Mouse (Mus musculus): ENCODE data around the gene Gm5134. TPM values are rescaled to one million over a fixed set of nuclear protein-coding genes. Genes with fewer than 3 reads are reported as not detected.

Gm5134 gene
- polyA plus RNA-seq, 1 experiment from 2014 or later: not detected

GRCm38 (mm10) chr10:75924324-75924723 is 30.0 kb upstream of the Gm5134 start:
- DNase-seq (ENCODE audit: low spot score) (no peak), ATAC-seq (ENCODE audit: low FRiP score) (no peak)
- no peak overlapping the region for H3K27ac ChIP-seq
- WGBS: 56% methylated on average over 2 of the region's 2 CpGs
- peaks cover 10% of the 10 kb centered on the region; the same call in 1 of the 2 replicates for H3K36me3 ChIP-seq (replicated peaks; ENCODE audit: control insufficient read depth, insufficient read depth)
- H3K4me3 ChIP-seq (replicated peaks; ENCODE audit: low read length): no peak overlapping the region
- H3K9me3 ChIP-seq (ENCODE audit: control insufficient read depth, low read length): no peaks in the 10 kb centered on the region
- no peak overlapping the region for H3K4me2 ChIP-seq (replicated peaks)
- no peak overlapping the region for H3K9ac ChIP-seq
- peaks cover 25% of the 10 kb centered on the region for H3K4me1 ChIP-seq (replicated peaks; ENCODE audit: control insufficient read depth, insufficient read depth, low read length)
- no peaks in the 10 kb centered on the region for H3K27me3 ChIP-seq (ENCODE audit: control insufficient read depth, insufficient read depth, low read length)

- ATAC-seq (ENCODE audit: low FRiP score) (no peak), DNase-seq (ENCODE audit: low spot score) (no peak)
- no peaks in the 10 kb centered on the region for H3K9me3 ChIP-seq (ENCODE audit: control insufficient read depth, low read length)
- no peak overlapping the region for H3K27ac ChIP-seq
- 84% methylated on average over 13 of the region's 13 CpGs for WGBS
- H3K9ac ChIP-seq: no peak overlapping the region
- H3K4me2 ChIP-seq (replicated peaks): no peak overlapping the region
- H3K27me3 ChIP-seq (ENCODE audit: control insufficient read depth, insufficient read depth, low read length): no peaks in the 10 kb centered on the region
- H3K4me3 ChIP-seq (replicated peaks; ENCODE audit: low read length): no peak overlapping the region
- peaks cover 19% of the 10 kb centered on the region for H3K4me1 ChIP-seq (replicated peaks; ENCODE audit: control insufficient read depth, insufficient read depth, low read length)
- H3K36me3 ChIP-seq (replicated peaks; ENCODE audit: control insufficient read depth, insufficient read depth): peaks cover 10% of the 10 kb centered on the region; the same call in 1 of the 2 replicates
These were observed 27.9 kb upstream of the Gm5134 start for GRCm38 (mm10) chr10:75926396-75926795.

- H3K4me1 ChIP-seq (replicated peaks; ENCODE audit: control insufficient read depth, insufficient read depth, low read length): peaks cover 22% of the 10 kb centered on the region
- DNase-seq (ENCODE audit: low spot score) (no peak), ATAC-seq (ENCODE audit: low FRiP score) (no peak)
- 22% methylated on average over 5 of the region's 6 CpGs for WGBS
- no peaks in the 10 kb centered on the region for H3K27me3 ChIP-seq (ENCODE audit: control insufficient read depth, insufficient read depth, low read length)
- no peaks in the 10 kb centered on the region for H3K9me3 ChIP-seq (ENCODE audit: control insufficient read depth, low read length)
- peak overlapping the region; percentile 91; the same call in 1 of the 2 replicates for H3K4me2 ChIP-seq (replicated peaks)
- H3K27ac ChIP-seq: no peak overlapping the region
- no peak overlapping the region for H3K4me3 ChIP-seq (replicated peaks; ENCODE audit: low read length)
- H3K36me3 ChIP-seq (replicated peaks; ENCODE audit: control insufficient read depth, insufficient read depth): peaks cover 10% of the 10 kb centered on the region; the same call in 1 of the 2 replicates
- no peak overlapping the region for H3K9ac ChIP-seq
These were observed 24.0 kb upstream of the Gm5134 start for GRCm38 (mm10) chr10:75930304-75930703.

GRCm38 (mm10) chr10:75931311-75931710 is 23.0 kb upstream of the Gm5134 start:
- DNase-seq (ENCODE audit: low spot score) (no peak), ATAC-seq (ENCODE audit: low FRiP score) (no peak)
- no peaks in the 10 kb centered on the region for H3K9me3 ChIP-seq (ENCODE audit: control insufficient read depth, low read length)
- no peak overlapping the region for H3K27ac ChIP-seq
- H3K4me3 ChIP-seq (replicated peaks; ENCODE audit: low read length): peak overlapping the region; percentile 49
- peak overlapping the region; percentile 80; the same call in 1 of the 2 replicates for H3K9ac ChIP-seq
- peaks cover 10% of the 10 kb centered on the region; the same call in 1 of the 2 replicates for H3K36me3 ChIP-seq (replicated peaks; ENCODE audit: control insufficient read depth, insufficient read depth)
- H3K27me3 ChIP-seq (ENCODE audit: control insufficient read depth, insufficient read depth, low read length): 0 out of 2 replicates have a peak, but pooled peaks cover under 1% of the 10 kb centered on the region
- peaks cover 29% of the 10 kb centered on the region for H3K4me1 ChIP-seq (replicated peaks; ENCODE audit: control insufficient read depth, insufficient read depth, low read length)
- peak overlapping the region; percentile 91 for H3K4me2 ChIP-seq (replicated peaks)
- 26% methylated on average over 7 of the region's 7 CpGs for WGBS

GRCm38 (mm10) chr10:75932081-75932678 is 22.1 kb upstream of the Gm5134 start:
- H3K36me3 ChIP-seq (replicated peaks; ENCODE audit: control insufficient read depth, insufficient read depth): 0 out of 2 replicates have a peak, but pooled peaks cover 10% of the 10 kb centered on the region
- H3K9me3 ChIP-seq (ENCODE audit: control insufficient read depth, low read length): no peaks in the 10 kb centered on the region
- H3K27me3 ChIP-seq (ENCODE audit: control insufficient read depth, insufficient read depth, low read length): peaks cover 9% of the 10 kb centered on the region; the same call in 1 of the 2 replicates
- DNase-seq (ENCODE audit: low spot score) (no peak), ATAC-seq (ENCODE audit: low FRiP score) (peak; percentile 39; the same call in 1 of the 2 replicates)
- peak overlapping the region; percentile 91 for H3K4me2 ChIP-seq (replicated peaks)
- H3K4me1 ChIP-seq (replicated peaks; ENCODE audit: control insufficient read depth, insufficient read depth, low read length): peaks cover 30% of the 10 kb centered on the region
- no peak overlapping the region for H3K27ac ChIP-seq
- peak overlapping the region; percentile 80 for H3K9ac ChIP-seq
- WGBS: under 1% methylated on average over 36 of the region's 44 CpGs
- H3K4me3 ChIP-seq (replicated peaks; ENCODE audit: low read length): peak overlapping the region; percentile 49

GRCm38 (mm10) chr10:75932891-75933290 is 21.4 kb upstream of the Gm5134 start, which contains the start of gene Chchd10:
Gene Chchd10 (plus strand): TSS chr10:75933130.
- H3K4me2 ChIP-seq (replicated peaks): peak within 1 kb of the TSS; percentile 91
- peaks cover 30% of the 10 kb centered on the region for H3K4me1 ChIP-seq (replicated peaks; ENCODE audit: control insufficient read depth, insufficient read depth, low read length)
- ATAC-seq (ENCODE audit: low FRiP score) (no peak), DNase-seq (ENCODE audit: low spot score) (no peak)
- peaks cover 11% of the 10 kb centered on the region; the same call in 1 of the 2 replicates for H3K27me3 ChIP-seq (ENCODE audit: control insufficient read depth, insufficient read depth, low read length)
- no peaks in the 10 kb centered on the region for H3K9me3 ChIP-seq (ENCODE audit: control insufficient read depth, low read length)
- H3K4me3 ChIP-seq (replicated peaks; ENCODE audit: low read length): peak within 1 kb of the TSS; percentile 49
- H3K27ac ChIP-seq: no peak within 1 kb of the TSS
- H3K36me3 ChIP-seq (replicated peaks; ENCODE audit: control insufficient read depth, insufficient read depth): 0 out of 2 replicates have a peak, but pooled peaks cover 3% of the 10 kb centered on the region
- 23% methylated on average over 6 of the region's 6 CpGs for WGBS
- H3K9ac ChIP-seq: peak within 1 kb of the TSS; percentile 80

- Histone ChIP-seq H3K4me3 (replicated peaks; ENCODE audit: low read length) (peak overlapping the region; percentile 43), H3K27ac (no peak overlapping the region), H3K9ac (peak overlapping the region; percentile 58; the same call in 1 of the 2 replicates), H3K4me1 (replicated peaks; ENCODE audit: control insufficient read depth, insufficient read depth, low read length) (peaks cover 30% of the 10 kb centered on the region), H3K27me3 (ENCODE audit: control insufficient read depth, insufficient read depth, low read length) (peaks cover 11% of the 10 kb centered on the region; the same call in 1 of the 2 replicates), H3K9me3 (ENCODE audit: control insufficient read depth, low read length) (no peaks in the 10 kb centered on the region), H3K36me3 (replicated peaks; ENCODE audit: control insufficient read depth, insufficient read depth) (no peaks in the 10 kb centered on the region), H3K4me2 (replicated peaks) (peak overlapping the region; percentile 69)
- ATAC-seq (ENCODE audit: low FRiP score) (no peak), DNase-seq (ENCODE audit: low spot score) (no peak)
- WGBS: 80% methylated on average over 1 of the region's 1 CpGs
These were observed 19.3 kb upstream of the Gm5134 start for GRCm38 (mm10) chr10:75934991-75935390.

GRCm38 (mm10) chr10:75935680-75936541 is 18.4 kb upstream of the Gm5134 start, which contains the start of gene Mmp11:
Gene Mmp11 (minus strand): TSS chr10:75936496.
- Histone ChIP-seq H3K27ac (no peak within 1 kb of the TSS), H3K27me3 (ENCODE audit: control insufficient read depth, insufficient read depth, low read length) (peaks cover 11% of the 10 kb centered on the region; the same call in 1 of the 2 replicates), H3K4me1 (replicated peaks; ENCODE audit: control insufficient read depth, insufficient read depth, low read length) (peaks cover 31% of the 10 kb centered on the region), H3K4me3 (replicated peaks; ENCODE audit: low read length) (peak within 1 kb of the TSS; percentile 43), H3K36me3 (replicated peaks; ENCODE audit: control insufficient read depth, insufficient read depth) (no peaks in the 10 kb centered on the region), H3K9ac (peak within 1 kb of the TSS; percentile 58), H3K4me2 (replicated peaks) (peak within 1 kb of the TSS; percentile 69), H3K9me3 (ENCODE audit: control insufficient read depth, low read length) (no peaks in the 10 kb centered on the region)
- DNase-seq (ENCODE audit: low spot score) (peak; percentile 75), ATAC-seq (ENCODE audit: low FRiP score) (peak; percentile 57)
- WGBS: 1% methylated on average over 51 of the region's 51 CpGs
